ENCODE assay signal across 18 mouse cellular contexts in the genomic region with DNA sequence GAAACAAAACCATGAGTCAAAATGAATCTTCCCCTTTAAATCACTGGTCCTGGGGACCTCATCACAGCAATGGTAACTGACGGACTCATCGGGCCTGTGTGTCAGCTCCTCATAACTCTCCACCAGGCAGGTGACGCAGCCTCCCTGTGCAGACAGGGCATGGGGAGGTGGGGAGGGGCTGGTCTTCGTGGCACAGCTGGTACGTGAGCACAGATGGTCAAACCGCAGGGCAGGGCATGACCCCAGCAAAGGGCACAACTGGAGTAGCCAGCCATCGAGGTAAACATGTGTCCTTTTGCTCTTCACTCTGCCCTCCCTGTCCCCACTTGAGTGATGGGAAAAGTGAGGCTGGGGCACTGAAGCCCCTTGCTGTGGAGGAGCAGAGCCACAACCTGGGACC. TPM values are rescaled to one million over a fixed set of nuclear protein-coding genes. Genes with fewer than 3 reads are reported as not detected.
DNase-seq lines count a peak whose midpoint lies in the region; ATAC-seq lines count a peak whose summit lies in the region.
"Had no signal": no experiment of that assay in that cellular context is flagged by ENCODE, and none has a peak within 500 bp of the region (broad histone marks: within the 10 kb centered on the region; RNA-seq: fewer than 3 reads in every experiment).

No protein-coding gene starts in this region.

- H3K9ac ChIP-seq in hindbrain, embryonic 12.5 days: no peak overlapping the region
- no peak overlapping the region for H3K9ac ChIP-seq in hindbrain, embryonic 11.5 days (ENCODE audit: low read depth, low read length)
- no peak overlapping the region for H3K9ac ChIP-seq in midbrain, embryonic 11.5 days (ENCODE audit: low read length)
- no peak overlapping the region for H3K9ac ChIP-seq in midbrain, embryonic 14.5 days (replicated peaks; ENCODE audit: low read length)
- H3K9ac ChIP-seq in neural tube, embryonic 15.5 days (replicated peaks): no peak overlapping the region
- H3K9ac ChIP-seq: forebrain, embryonic 13.5 days; forebrain, postnatal 0 days; heart, embryonic 12.5 days had no signal

- DNase-seq in hindbrain, embryonic 11.5 days (ENCODE audit: low spot score): no peak
- DNase-seq in midbrain, embryonic 10.5 days (ENCODE audit: low spot score): no peak
- DNase-seq in midbrain, embryonic 11.5 days (ENCODE audit: low spot score, missing footprints): no peak
- DNase-seq in midbrain, embryonic 14.5 days: no peak
- no peak for DNase-seq in kidney, adult 8-10 months
- DNase-seq: adrenal gland, adult 8-10 months; adrenal gland, postnatal 36 days; B cell, adult 2 months; cerebellum, adult 2 months; forebrain, postnatal 0 days; gastrocnemius, postnatal 14 days had no signal

- H3K4me3 ChIP-seq in hindbrain, embryonic 12.5 days: no peak overlapping the region
- no peak overlapping the region for H3K4me3 ChIP-seq in hindbrain, embryonic 11.5 days (ENCODE audit: low read depth, low read length)
- H3K4me3 ChIP-seq in midbrain, embryonic 10.5 days: no peak overlapping the region
- H3K4me3 ChIP-seq in midbrain, embryonic 11.5 days (ENCODE audit: low read depth, low read length): no peak overlapping the region
- no peak overlapping the region for H3K4me3 ChIP-seq in midbrain, embryonic 14.5 days (replicated peaks; ENCODE audit: low read depth, low read length)
- no peak overlapping the region for H3K4me3 ChIP-seq in neural tube, embryonic 15.5 days (replicated peaks)
- H3K4me3 ChIP-seq: embryonic facial prominence, embryonic 10.5 days; forebrain, embryonic 13.5 days; heart, embryonic 12.5 days had no signal

- no peak overlapping the region for H3K4me2 ChIP-seq in hindbrain, embryonic 12.5 days (replicated peaks)
- no peak overlapping the region for H3K4me2 ChIP-seq in hindbrain, embryonic 11.5 days (replicated peaks; ENCODE audit: low read depth, low read length)
- H3K4me2 ChIP-seq in midbrain, embryonic 11.5 days: no peak overlapping the region
- H3K4me2 ChIP-seq in midbrain, embryonic 14.5 days (ENCODE audit: low read length): no peak overlapping the region
- H3K4me2 ChIP-seq in neural tube, embryonic 15.5 days: no peak overlapping the region
- H3K4me2 ChIP-seq: forebrain, embryonic 13.5 days; heart, embryonic 12.5 days had no signal

- peaks cover 54% of the 10 kb centered on the region for H3K36me3 ChIP-seq in hindbrain, embryonic 12.5 days
- no peaks in the 10 kb centered on the region for H3K36me3 ChIP-seq in hindbrain, embryonic 11.5 days (ENCODE audit: control insufficient read depth, insufficient read depth, low read length)
- H3K36me3 ChIP-seq in midbrain, embryonic 10.5 days: peaks cover 95% of the 10 kb centered on the region
- H3K36me3 ChIP-seq in midbrain, embryonic 11.5 days (ENCODE audit: control insufficient read depth, insufficient read depth, low read length): 0 out of 2 replicates have a peak, but pooled peaks cover 2% of the 10 kb centered on the region
- peaks cover 68% of the 10 kb centered on the region for H3K36me3 ChIP-seq in midbrain, embryonic 14.5 days (ENCODE audit: control insufficient read depth, insufficient read depth, low read length)
- H3K36me3 ChIP-seq in neural tube, embryonic 15.5 days: peaks cover 29% of the 10 kb centered on the region
- H3K36me3 ChIP-seq: G1E had no signal

- ATAC-seq in hindbrain, embryonic 12.5 days (ENCODE audit: low FRiP score): no peak
- no peak for ATAC-seq in hindbrain, embryonic 11.5 days (ENCODE audit: low FRiP score)
- no peak for ATAC-seq in midbrain, embryonic 11.5 days (ENCODE audit: low FRiP score)
- no peak for ATAC-seq in midbrain, embryonic 14.5 days (ENCODE audit: low FRiP score, low TSS enrichment)
- 0 out of 2 replicates have a peak, but pooled peaks have one; percentile 23 for ATAC-seq in neural tube, embryonic 15.5 days (ENCODE audit: low FRiP score)
- ATAC-seq: CD4-positive, CD25-positive, alpha-beta regulatory T cell, adult 4 months; forebrain, embryonic 13.5 days had no signal

- H3K4me1 ChIP-seq in hindbrain, embryonic 12.5 days: peaks cover 27% of the 10 kb centered on the region
- 0 out of 2 replicates have a peak, but pooled peaks cover 4% of the 10 kb centered on the region for H3K4me1 ChIP-seq in hindbrain, embryonic 11.5 days (replicated peaks; ENCODE audit: control insufficient read depth, insufficient read depth, low read length)
- peaks cover 26% of the 10 kb centered on the region for H3K4me1 ChIP-seq in midbrain, embryonic 10.5 days
- H3K4me1 ChIP-seq in midbrain, embryonic 11.5 days (ENCODE audit: control insufficient read depth, insufficient read depth, low read length): no peaks in the 10 kb centered on the region
- H3K4me1 ChIP-seq in midbrain, embryonic 14.5 days (ENCODE audit: control insufficient read depth, insufficient read depth, low read length): no peaks in the 10 kb centered on the region
- peaks cover 38% of the 10 kb centered on the region for H3K4me1 ChIP-seq in neural tube, embryonic 15.5 days

- peak overlapping the region; percentile 12; the same call in 1 of the 2 replicates for H3K27ac ChIP-seq in hindbrain, embryonic 12.5 days
- H3K27ac ChIP-seq in hindbrain, embryonic 11.5 days (ENCODE audit: low read depth, low read length): no peak overlapping the region
- H3K27ac ChIP-seq in midbrain, embryonic 10.5 days (replicated peaks): peak overlapping the region; percentile 35; the same call in 1 of the 2 replicates
- H3K27ac ChIP-seq in midbrain, embryonic 11.5 days (ENCODE audit: low read depth, low read length): no peak overlapping the region
- H3K27ac ChIP-seq in midbrain, embryonic 14.5 days (replicated peaks; ENCODE audit: low read depth, low read length): 0 out of 2 replicates have a peak overlapping the region, but pooled peaks have one; percentile 5
- peak overlapping the region; percentile 37; the same call in 1 of the 2 replicates for H3K27ac ChIP-seq in neural tube, embryonic 15.5 days (replicated peaks)
- H3K27ac ChIP-seq: embryonic facial prominence, embryonic 10.5 days had no signal

- no peaks in the 10 kb centered on the region for H3K27me3 ChIP-seq in hindbrain, embryonic 12.5 days
- no peaks in the 10 kb centered on the region for H3K27me3 ChIP-seq in hindbrain, embryonic 11.5 days (ENCODE audit: control insufficient read depth, insufficient read depth, low read length)
- H3K27me3 ChIP-seq in midbrain, embryonic 10.5 days (ENCODE audit: low read depth, poor library complexity, severe bottlenecking): no peaks in the 10 kb centered on the region
- no peaks in the 10 kb centered on the region for H3K27me3 ChIP-seq in midbrain, embryonic 11.5 days (ENCODE audit: control insufficient read depth, insufficient read depth, low read length)
- H3K27me3 ChIP-seq in midbrain, embryonic 14.5 days (ENCODE audit: control insufficient read depth, insufficient read depth, low read length): no peaks in the 10 kb centered on the region
- H3K27me3 ChIP-seq in neural tube, embryonic 15.5 days (replicated peaks): no peaks in the 10 kb centered on the region
- H3K27me3 ChIP-seq: forebrain, embryonic 13.5 days; heart, embryonic 12.5 days had no signal

- H3K9me3 ChIP-seq in hindbrain, embryonic 12.5 days (replicated peaks): no peaks in the 10 kb centered on the region
- H3K9me3 ChIP-seq in hindbrain, embryonic 11.5 days (ENCODE audit: control insufficient read depth, low read length): no peaks in the 10 kb centered on the region
- no peaks in the 10 kb centered on the region for H3K9me3 ChIP-seq in midbrain, embryonic 10.5 days (replicated peaks)
- H3K9me3 ChIP-seq in midbrain, embryonic 11.5 days (ENCODE audit: control insufficient read depth, low read length): no peaks in the 10 kb centered on the region
- H3K9me3 ChIP-seq in midbrain, embryonic 14.5 days (ENCODE audit: control insufficient read depth, low read length): no peaks in the 10 kb centered on the region
- H3K9me3 ChIP-seq in neural tube, embryonic 15.5 days (replicated peaks): no peaks in the 10 kb centered on the region
- H3K9me3 ChIP-seq: embryonic facial prominence, embryonic 10.5 days; forebrain, embryonic 13.5 days; G1E; heart, embryonic 12.5 days had no signal

- 80% methylated on average over 7 of the region's 7 CpGs for WGBS in hindbrain, embryonic 12.5 days
- 79% methylated on average over 7 of the region's 7 CpGs for WGBS in hindbrain, embryonic 11.5 days
- 86% methylated on average over 7 of the region's 7 CpGs for WGBS in midbrain, embryonic 10.5 days
- WGBS in midbrain, embryonic 11.5 days: 89% methylated on average over 7 of the region's 7 CpGs
- 90% methylated on average over 7 of the region's 7 CpGs for WGBS in midbrain, embryonic 14.5 days
- 65% methylated on average over 7 of the region's 7 CpGs for WGBS in neural tube, embryonic 15.5 days

RNA-seq across cellular contexts. Expression of gene Arhgef10l, which starts 59.0 kb away (rescaled TPM):
- 31.2 and 31.7 TPM in 2 replicates for polyA plus RNA-seq in hindbrain, embryonic 12.5 days (2016; fragmentation: Nextera tagmentation; extraction: Ambion mirVana)
- polyA plus RNA-seq in hindbrain, embryonic 11.5 days (2014; fragmentation: Nextera tagmentation; extraction: Ambion mirVana): 13.8 and 14.5 TPM in 2 replicates
- polyA plus RNA-seq in midbrain, embryonic 10.5 days (2016; fragmentation: Nextera tagmentation; extraction: Ambion mirVana): 25.1 and 32.4 TPM in 2 replicates
- polyA plus RNA-seq in midbrain, embryonic 11.5 days (2014; fragmentation: Nextera tagmentation; extraction: Ambion mirVana): 17.6 and 18.5 TPM in 2 replicates
- polyA plus RNA-seq in midbrain, embryonic 14.5 days (2014; fragmentation: Nextera tagmentation; extraction: Ambion mirVana): 18.7 and 24.6 TPM in 2 replicates
- polyA plus RNA-seq in neural tube, embryonic 15.5 days (2015; fragmentation: Nextera tagmentation; extraction: Ambion mirVana): 23.6 and 26.4 TPM in 2 replicates

Comparison
In these comparisons a context has a peak if more than half of its experiments do, and no peak if none do; other contexts are left out.
1. H3K27ac ChIP-seq: peak in hindbrain, embryonic 12.5 days (single experiment), midbrain, embryonic 10.5 days (single experiment), midbrain, embryonic 14.5 days (single experiment) and neural tube, embryonic 15.5 days (single experiment); none in hindbrain, embryonic 11.5 days (single experiment) and midbrain, embryonic 11.5 days (single experiment).